Mouse (Mus musculus): ENCODE results near the gene Rpusd1. TPM values are rescaled to one million over a fixed set of nuclear protein-coding genes. Genes with fewer than 3 reads are reported as not detected.

The Rpusd1 gene
- 1 to 10 TPM; 3.5 to 4.2 TPM for total RNA-seq (2021)
- long read RNA-seq, experiment 1, partial matches to known transcripts: 0 of 2 reads
- long read RNA-seq, experiment 1, other reads (novel, unspliced or antisense): 0 of 2 reads
- long read RNA-seq, experiment 2, partial matches to known transcripts: 0 of 5 reads
- long read RNA-seq, experiment 2, other reads (novel, unspliced or antisense): 0 of 5 reads

DNA sequence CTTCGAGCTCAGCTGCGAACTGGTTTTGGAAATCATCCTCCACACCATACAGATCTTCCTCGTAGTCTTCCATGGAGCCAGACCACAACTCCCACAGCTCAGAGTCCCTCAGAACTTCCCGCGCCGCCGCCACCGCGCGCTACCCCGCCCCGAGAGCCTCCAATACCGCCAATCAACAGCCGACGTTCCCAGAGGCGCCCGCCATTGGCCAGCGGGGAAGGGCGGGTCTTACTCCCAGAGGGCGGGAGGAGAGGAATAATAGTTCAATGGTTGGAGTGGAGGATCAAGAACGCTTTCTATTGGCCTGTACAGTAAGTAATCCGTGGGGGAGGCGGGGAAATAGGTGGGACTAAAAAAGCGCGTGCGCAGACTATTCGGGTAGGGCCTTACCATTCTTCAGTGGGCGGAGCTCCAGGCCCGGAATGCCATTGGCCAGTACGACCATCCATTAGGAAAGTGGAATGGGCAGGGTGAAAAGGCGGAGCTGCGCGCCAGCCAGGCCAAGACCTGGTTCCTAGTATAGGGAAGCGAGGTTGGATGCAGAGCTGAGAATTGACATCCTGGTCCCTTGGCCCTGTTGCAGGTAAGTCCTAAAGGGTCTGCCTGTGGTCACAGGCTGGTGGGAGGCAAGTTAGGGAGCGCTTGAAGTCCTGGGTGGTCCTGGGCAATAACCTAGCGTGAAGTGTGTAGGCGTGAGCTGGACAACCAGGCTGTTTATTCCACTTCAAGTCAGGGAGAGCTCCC lies at the start of gene Rpusd1, which contains the start of gene Chtf18:
TSS of gene Rpusd1 (plus strand) at position 406 of the 744 bp plus-strand sequence.
TSS of gene Chtf18 (minus strand) at position 155 of the 744 bp plus-strand sequence.
- DNase-seq (ENCODE audit: low spot score): peak; percentile 100

DNA sequence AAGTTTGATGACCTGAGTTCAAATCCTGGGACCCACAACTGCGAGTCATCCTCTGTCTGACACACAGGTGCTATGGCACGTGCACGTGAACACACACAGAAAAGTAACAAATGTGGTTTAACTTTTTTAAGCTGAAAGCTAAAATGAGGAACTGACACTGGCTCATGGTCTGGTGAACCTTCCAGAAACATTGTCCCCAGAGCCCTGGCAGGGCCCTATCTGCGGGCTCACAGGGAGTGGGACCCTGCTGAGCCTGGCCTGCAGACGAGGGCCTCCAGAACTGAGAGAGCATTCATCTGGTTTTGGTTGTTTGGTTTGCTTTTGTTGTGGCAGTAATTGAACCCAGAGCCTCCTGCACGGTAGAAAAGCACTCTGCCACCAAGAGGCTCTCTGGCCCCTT lies 49.5 kb upstream of the Rpusd1 start:
- no peak for DNase-seq (ENCODE audit: low spot score)

DNA sequence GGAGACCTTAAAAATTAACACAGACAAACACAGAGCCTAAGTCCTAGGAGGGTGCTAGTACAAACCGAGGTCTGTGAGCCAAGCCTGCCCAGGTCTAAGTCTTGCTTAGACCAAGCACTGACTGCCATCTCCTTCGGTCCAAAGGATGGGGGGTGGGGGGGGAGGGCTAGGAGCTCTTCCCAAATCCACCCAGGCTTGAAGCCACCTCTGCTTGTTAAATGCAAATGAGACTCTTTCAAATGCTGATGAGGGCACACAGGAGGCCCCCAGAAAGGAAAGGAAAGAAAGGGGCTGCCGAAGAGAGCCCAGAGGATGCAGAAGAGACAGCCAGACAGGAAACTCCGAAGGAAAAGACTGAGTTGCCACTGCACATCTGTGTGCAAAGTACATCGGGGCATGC lies 47.7 kb upstream of the Rpusd1 start:
- DNase-seq (ENCODE audit: low spot score): no peak

DNA sequence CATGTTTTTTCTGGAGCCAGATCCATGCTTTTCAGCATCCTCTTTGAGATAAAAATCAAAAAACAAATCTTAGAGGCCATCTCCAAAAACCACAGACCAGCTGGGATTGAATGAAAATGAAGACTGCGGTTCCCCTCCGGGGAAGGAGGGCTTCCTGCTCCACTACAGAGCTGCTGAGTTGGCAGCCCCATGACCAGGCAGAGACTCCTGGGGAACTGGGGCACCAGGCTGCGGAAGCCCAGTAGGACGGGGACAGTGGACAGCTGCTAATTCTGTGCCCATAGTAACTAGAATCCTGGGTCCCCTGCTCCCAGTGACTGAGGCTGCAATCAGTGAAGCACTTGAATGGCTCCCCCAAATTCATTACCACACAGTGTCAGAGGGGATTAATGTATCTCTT lies 45.8 kb upstream of the Rpusd1 start:
- DNase-seq (ENCODE audit: low spot score): no peak

DNA sequence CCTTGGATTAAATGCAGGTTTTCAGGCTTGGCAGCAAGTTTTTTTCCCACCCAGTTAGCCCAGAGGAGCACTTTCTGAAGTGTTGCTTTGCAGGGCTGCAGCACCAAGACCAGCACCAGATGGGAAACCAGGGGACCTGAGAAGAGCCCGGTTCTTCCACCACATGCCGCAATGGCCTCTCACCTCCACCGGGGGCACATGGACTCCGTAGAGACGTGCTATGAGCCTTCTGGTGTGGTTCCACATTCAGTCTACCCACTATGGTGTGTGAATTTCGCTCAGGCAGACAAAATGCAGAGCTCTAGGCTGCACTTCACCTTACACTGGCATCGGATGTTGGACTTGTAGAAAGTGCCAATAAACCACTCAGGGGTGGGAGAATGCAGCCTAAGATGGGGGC lies 41.1 kb upstream of the Rpusd1 start:
- no peak for DNase-seq (ENCODE audit: low spot score)

DNA sequence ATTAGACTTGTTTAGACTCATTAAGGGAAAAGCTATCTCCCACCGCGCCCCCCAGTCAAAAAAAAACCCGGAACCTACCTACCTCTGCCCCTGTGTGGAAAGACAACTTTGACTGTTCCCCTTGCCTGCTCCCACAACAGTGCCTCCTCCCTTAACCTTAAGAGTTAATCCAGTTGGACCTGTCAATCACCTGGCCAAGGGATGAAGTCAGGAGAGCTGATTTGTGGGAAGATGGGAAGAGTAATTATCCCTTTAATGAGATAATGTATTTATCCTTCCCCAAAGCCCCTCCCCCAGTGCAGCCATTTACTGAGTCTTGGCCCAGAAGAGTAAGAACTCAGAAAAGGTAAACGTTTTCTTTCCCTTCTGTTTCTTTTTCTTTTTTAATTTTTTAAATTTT lies 38.5 kb upstream of the Rpusd1 start:
- DNase-seq (ENCODE audit: low spot score): no peak

DNA sequence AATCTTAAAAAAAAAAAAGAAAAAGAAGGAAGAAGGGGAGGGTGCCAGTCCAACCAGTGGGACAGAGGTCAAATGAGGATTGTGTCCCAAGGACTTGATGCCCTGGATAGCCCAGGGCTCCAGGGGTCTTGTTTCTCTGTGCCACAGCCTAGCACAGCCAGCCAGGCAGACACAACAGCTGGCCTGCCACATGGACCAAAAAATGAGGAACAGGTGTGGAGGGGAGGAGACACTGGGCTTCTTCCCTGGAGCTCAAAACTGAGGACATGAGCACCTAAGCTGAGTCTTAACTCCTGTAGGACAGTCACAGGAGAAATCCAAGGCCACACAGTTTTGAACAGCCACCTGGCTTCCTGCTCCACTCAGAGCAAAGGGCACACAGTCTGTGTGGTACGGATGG lies 31.2 kb upstream of the Rpusd1 start:
- DNase-seq (ENCODE audit: low spot score): no peak

DNA sequence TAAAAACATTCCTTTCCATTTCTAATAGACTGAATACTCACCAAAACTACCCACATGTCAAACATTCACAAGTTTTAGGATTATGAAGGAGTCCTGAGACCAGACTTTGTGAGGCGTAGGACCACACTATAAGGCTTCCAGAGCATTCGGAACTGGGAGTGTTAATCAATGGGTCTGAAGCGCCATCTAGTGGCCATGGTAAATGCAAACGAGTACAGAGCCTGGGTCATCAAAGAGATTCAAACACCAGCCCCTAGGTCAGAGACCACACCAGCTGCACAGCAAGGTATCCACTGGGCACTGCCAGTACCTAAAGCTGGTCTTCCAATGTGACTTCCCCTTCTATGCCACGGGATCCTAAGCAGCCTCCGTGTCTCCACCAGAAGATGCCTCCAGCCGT lies 29.0 kb upstream of the Rpusd1 start:
- peak; percentile 77 for DNase-seq (ENCODE audit: low spot score)

DNA sequence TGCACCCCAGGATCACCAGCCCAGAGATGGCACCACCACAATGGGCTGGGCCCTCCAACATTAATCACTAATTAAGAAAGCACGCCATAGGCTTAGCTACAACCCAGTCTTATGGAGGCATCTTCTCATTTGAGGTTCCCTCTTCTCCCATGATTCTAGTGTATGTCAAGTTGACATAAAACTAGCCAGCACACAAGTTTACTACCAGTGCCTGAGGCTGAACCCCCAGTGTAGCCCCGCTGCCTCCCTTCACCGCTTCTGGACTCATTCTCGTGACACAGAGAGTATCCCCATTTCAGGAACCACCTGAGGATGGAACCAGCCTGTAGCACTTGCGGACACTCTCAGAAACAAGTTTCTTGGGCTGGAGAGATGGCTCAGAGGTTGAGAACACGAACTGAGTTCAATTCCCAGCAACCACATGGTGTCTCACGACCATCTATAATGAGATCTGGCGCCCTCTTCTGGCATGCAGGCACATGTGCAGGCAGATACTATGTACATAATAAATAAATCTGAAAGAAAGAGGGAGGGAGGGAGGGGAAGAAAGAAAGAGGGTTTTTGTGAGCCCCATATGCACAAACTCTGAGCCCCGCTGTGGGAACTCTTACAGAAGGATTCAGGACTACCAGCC lies 26.5 kb upstream of the Rpusd1 start:
- DNase-seq (ENCODE audit: low spot score): no peak

DNA sequence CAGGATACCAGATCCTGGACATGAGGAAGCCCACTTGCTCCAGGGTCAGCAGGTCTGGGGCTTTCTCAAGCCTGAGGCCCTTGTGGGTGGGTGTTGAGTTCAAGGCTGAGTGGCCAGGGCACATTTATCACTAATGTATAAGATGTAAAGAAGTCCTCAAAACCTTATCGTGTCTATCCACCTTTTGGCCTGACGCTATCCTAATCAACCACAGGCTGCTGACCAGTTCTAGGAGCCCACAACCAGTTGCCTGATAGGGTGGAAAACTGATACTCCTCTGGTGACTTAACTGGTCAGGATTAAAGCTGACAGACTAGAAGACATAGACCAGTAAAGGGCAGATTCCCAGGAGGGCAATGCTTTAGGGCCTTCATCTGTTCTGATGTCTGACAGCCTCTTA lies 17.5 kb upstream of the Rpusd1 start:
- DNase-seq (ENCODE audit: low spot score): no peak

DNA sequence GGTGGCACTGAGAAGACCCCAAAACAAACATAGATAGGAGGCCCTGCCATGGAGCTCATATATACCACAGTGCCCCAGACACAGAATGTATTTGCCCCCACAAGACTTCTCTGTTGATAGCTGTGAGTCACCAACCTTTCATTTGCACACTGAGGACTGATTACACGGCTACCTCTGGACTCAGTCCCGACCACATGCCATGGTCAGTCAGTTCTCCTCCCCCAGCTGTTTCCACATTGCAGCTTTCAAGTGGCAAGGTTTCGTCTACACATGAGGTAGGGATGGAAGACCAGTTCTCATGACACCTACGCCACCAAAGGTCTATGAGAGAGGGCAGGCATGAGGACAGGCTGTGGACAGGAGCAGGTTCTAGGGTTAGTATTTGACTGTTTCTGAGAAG lies 16.3 kb upstream of the Rpusd1 start:
- DNase-seq (ENCODE audit: low spot score): no peak

DNA sequence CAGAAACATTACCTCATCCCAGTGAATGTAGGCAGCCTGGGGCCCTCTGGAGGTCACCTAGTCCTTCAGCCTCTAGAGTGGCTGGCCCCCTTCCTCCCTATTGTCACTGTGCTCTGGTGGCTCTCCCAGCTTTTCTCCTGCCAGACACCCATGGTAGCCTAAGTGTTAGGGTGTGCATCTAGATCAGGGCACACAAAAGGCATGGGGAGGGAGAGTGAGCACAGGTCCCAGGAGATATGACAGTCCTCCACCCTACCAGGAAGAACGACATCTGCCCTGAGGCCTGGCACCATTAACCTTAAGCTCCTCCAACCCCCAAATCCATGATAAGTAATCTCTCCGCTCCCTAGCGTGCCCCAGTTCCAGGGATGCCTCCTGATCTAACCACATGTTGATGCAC lies 11.8 kb upstream of the Rpusd1 start:
- DNase-seq (ENCODE audit: low spot score): no peak

DNA sequence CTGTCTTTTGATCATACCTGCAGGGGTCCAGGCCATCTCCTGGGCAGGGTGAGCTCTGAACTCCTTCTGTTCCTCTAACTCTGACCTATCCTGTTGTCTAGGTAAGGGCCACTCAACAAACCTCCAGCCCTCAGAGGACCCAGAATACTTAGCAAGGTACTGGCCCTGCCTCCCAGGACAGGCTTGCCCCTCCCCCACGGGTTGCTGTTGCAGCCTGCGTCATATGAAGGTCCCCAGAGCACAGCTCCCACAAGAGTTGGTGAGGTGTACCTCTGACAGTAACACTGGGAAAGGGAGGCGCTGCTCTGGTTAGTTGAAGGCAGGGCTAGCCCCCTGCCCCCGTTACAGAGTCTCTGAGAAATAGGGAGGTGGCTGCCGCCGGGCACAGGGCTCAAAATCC lies 11.3 kb upstream of the Rpusd1 start:
- no peak for DNase-seq (ENCODE audit: low spot score)

DNA sequence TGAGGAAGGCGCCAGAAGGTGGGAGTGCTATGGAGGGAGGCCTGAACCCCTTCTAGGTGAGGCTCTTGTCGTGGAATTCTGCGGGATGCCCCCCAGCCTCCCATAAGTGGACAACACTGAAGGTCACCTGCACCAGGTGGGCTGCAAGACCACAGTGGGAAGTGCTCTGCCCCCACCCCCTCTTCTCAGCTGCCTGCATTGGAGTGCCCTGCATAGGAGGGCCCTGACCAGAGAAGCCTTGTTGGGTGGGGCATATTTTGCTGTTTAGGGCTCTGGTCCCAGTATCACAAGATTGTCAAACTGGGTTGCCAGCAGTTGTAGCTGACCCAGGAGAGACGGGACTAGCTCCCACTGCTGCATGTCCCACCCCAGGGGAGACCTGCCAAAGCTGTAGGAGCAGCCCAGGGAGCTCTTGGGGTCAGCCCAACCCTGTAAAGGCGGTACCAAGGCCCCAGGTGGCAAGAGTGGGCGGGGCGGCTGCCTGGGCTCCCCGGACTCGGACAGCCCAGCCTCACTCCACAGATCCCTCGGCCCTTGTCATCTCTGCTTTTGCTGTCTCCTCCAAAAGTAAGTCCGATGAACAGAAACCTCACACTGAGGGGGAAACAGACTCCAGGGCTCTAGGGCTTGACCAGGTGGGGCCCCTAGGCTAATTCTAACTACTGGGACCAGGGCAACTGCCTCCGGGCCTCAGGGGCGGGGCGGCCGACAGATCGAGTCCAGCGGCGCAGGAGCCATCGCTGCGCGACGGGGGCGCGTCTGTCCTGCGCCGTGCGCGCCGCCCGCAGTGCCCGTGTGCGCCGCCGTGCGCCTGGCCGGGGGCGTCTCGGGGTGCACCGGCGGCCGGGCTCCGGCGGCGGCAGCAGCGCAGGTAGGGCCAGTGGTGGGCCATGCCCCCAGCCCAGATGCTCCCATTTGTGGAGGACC lies 10.5 kb upstream of the Rpusd1 start, which contains the start of gene Gng13:
TSS of gene Gng13 (plus strand) at position 461 of the 927 bp plus-strand sequence.
- no peak for DNase-seq (ENCODE audit: low spot score)

DNA sequence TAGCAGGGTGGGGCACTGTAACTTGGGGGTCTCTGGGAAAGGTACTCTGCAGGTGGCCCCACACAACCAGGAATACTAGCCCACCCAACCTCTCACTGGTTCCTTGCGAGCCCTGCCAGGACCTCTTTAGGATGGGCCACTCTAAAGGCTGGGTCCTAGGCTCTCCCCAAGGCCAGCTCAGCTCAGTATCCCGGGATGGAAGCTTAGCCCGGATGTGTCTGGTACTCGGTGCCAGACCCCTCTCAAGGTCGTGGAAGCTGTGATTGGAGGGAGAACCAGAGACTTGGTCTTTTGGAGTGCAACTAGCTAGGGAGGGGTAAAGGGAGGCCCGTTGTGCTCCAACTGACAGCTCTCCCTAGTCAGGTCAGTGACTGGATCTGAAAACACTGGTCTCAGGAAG lies 9.8 kb upstream of the Rpusd1 start:
- DNase-seq (ENCODE audit: low spot score): no peak

DNA sequence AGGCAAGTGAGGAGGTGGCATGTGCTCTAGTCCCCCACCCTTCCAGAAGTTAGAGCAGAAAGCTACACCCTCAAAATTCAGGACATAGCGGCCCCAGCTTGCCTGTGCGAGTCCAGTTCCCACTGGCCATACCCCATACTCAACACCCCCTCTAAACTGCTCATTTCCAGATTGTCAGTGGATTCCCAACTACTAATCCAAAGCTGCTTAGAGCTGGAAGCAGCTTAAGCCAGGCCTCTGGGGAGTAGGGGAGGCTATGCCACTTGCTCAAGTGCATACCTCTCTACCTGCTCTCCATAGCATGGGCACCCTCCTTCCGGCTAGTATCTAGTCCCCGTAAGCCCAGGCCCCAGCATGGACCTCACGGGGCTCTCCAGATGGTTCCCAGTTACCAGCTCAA lies 6.0 kb upstream of the Rpusd1 start:
- DNase-seq (ENCODE audit: low spot score): no peak

DNA sequence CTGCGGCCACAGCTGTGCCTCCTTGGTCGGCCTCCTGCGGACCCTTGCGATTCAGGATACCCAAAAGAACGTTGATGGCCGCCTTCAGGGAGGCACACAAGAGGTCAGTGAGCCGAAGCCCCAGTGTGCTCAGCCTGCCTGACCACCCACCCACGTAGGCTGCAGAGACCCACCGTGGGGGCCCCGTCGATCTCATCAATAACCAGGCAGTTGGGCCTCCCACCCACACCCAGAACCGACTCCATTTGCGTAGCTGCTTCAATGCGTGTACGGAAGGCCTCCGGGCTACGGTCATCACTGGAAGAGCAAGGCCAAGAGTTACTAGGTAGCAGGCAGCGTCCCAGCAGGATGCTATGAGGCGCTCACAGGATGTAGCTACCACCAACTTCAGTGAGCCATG lies 4.0 kb upstream of the Rpusd1 start:
- no peak for DNase-seq (ENCODE audit: low spot score)

DNA sequence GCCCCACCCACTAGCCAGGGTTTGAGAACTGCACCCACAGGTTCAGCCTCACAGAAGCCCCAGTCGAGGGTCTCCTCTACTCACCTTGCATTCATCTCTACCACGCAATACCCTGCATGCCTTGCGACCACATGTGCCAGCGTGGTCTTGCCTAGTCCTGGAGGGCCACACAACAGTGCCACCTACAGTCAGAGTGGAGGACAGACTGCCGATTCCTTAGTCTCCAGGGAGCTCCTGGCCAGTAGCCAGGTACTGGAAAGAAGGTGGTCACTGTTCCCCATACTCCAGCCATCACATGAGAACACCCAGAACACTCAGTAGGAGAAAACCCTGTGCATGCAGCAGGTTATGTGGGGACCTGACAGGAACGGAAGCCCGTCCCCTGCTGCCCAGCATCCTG lies 3.6 kb upstream of the Rpusd1 start:
- no peak for DNase-seq (ENCODE audit: low spot score)

DNA sequence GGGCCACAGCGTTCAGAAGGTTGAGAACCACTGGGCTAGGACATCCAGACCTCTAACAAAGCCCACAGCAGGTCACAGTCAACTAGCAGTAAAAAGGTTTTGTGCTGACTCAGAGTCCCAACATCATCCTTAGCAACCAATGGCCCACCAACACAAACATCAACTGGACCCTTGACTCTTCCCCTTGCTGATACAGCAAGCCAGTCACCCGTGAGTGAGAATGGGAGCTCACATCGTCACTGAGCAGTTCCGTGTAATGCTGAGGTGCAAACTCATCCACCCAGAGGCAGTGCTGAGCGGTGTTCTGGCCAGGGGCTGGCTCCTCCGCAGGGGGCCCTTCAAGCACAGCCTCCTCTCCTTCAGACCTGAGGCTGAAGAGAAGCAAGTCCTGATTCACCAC lies 2.2 kb upstream of the Rpusd1 start:
- DNase-seq (ENCODE audit: low spot score): no peak

DNA sequence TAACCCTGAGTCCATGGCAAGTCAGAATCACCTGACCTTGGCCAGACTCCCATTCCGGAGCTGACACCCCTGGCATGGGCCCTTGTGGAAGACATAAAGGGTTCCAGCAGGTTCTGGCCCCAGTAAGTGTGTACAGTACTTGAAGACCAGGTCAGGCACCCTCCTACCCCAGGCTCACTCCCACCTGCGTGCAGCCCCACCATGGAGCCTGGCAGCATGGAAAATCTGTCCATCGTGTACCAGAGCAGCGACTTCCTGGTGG lies 470 bp downstream of the Rpusd1 start:
- DNase-seq (ENCODE audit: low spot score): peak; percentile 41

DNA sequence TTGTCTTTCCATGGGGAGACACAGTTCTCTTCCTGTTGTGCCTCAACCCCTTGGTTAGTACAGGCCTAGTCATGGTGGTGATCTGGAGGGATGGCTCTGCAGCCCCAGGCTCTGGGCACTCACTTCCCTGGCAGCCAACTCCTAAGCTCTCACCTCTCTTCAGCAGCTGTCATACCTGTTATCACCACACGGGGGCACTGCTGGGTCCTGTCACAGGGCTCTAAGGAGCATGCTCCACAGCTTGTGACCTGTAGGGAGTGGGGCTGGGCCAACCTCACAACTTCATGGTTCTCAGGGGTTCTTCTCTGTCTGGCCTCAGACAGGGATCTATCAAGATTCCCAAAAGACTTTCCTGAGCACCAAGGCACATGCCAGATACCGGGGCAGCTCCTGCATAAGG lies 4.6 kb downstream of the Rpusd1 start:
- peak; percentile 81 for DNase-seq (ENCODE audit: low spot score)

DNA sequence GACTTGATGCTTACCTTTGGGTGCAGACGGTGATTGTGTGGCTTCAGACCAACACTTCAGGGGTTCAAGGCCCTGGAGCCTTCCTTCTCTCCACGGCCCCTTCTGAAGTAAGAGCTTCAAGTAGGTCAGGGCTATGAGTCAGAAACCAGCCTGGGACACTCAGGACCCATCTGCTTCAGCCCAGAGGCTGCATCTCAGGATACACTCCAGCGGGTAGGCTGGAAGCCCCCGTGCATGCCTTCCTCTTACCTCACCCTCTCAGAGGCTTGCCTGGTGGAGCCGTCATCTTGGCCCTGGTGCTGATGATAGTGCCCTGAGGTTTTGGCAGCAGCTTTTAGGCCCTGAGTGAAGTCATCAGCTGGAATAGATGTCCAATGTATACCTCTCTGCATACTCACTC lies 7.8 kb downstream of the Rpusd1 start:
- DNase-seq (ENCODE audit: low spot score): no peak

All from gastrocnemius, adult 18-20 months (tissue).